Mouse (Mus musculus) testis, adult 2 months (tissue): ENCODE measurements around the gene Dnah12.

Source experiments
- CTCF ChIP-seq: fragments of 200-500 bp; IDR thresholded peaks from 2 replicates; pipeline ENCODE4 v1.5.1; 2012; ENCODE audit warnings: low read depth, mild to moderate bottlenecking, inconsistent platforms, low read length, moderate library complexity; ENCODE audit not compliant: control insufficient read depth, insufficient read depth, insufficient replicate concordance
- POLR2A ChIP-seq: fragments of 200-500 bp; IDR thresholded peaks from 2 replicates; pipeline ENCODE4 v1.6.1; 2012; ENCODE audit warnings: low read depth, mild to moderate bottlenecking, inconsistent platforms, low read length, moderate library complexity; ENCODE audit not compliant: control insufficient read depth

DNA sequence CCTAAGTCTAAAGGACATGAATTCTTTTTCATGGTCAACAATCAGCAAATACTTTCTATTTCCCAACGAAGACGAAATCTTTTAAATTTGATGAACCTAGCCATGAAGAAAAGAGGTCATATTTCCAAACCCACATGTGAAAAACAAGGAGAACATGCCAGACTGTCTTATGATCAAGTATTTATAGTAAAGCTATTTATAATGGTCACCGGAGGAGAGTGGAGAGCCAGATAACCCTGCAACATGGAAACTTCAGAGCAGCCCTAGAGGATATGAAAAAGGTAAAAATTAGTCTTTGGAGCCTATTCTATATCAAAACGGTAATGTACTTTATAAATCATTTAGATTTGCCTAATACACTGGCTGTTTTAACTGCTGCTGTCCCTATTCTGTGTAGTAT, 201.3 kb downstream of the Dnah12 start, which contains the start of gene Asb14:
- TF ChIP-seq POLR2A (no peak), CTCF (no peak)
